Mouse (Mus musculus): Measurements from ENCODE around the gene Slc6a14. TPM values are rescaled to one million over a fixed set of nuclear protein-coding genes. Genes with fewer than 3 reads are reported as not detected.

Gene Slc6a14
- total RNA-seq (2022), result under 1 TPM; 0.11 to 0.34 (median 0.23) TPM

GRCm38 (mm10) chrX:21714829-21715228 lies at the start of gene Slc6a14:
TSS of gene Slc6a14 (plus strand) at chrX:21714896.
- DNase-seq (ENCODE audit: low spot score), result no peak

DNA sequence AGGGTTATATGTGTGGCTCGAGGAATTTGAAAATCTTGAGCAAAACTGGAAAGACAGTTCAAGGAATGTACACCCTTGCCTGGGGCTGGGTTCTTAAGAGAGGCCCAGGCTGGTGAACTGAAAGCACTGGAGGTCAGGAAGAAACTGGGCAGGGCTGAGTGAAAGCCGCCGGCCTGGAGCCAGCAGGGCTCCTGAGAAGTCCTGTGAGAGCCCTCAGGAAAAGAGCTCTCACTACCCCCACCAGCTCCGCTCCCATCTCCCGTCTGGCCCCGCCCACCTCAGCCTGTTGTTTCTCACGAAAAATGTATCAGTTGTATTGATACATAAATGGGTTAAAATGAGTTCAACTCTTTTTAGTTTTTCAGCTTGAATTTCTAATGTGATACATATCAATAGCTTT lies 43.8 kb upstream of the Slc6a14 start:
- no peak for DNase-seq (ENCODE audit: low spot score)

- DNase-seq (ENCODE audit: low spot score), result no peak
Observed at GRCm38 (mm10) chrX:21695220-21695619, 19.5 kb upstream of the Slc6a14 start.

- no peak for DNase-seq (ENCODE audit: low spot score)
Observed at GRCm38 (mm10) chrX:21695687-21696086, 19.0 kb upstream of the Slc6a14 start.

GRCm38 (mm10) chrX:21701646-21702045 lies 13.1 kb upstream of the Slc6a14 start:
- DNase-seq (ENCODE audit: low spot score), result no peak

DNA sequence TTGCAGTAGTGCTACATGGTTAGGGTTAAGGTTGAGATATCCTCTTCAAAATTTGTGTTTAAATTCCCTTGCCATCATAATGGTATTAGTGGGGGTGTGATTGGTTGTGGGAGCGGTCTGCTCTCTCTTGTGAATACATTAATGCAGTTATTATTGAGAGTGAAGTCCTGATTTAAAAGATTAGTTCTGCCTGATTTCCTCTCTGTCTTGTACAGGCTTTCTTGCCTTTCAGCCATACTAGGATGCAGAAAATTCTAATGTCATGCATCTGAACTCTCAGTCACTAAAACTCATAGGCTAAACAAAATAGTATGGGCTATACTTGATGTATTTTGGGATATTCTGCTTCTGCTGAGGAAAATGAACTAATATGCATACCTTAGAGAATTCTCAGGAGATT lies 10.2 kb upstream of the Slc6a14 start:
- DNase-seq (ENCODE audit: low spot score), result no peak

DNA sequence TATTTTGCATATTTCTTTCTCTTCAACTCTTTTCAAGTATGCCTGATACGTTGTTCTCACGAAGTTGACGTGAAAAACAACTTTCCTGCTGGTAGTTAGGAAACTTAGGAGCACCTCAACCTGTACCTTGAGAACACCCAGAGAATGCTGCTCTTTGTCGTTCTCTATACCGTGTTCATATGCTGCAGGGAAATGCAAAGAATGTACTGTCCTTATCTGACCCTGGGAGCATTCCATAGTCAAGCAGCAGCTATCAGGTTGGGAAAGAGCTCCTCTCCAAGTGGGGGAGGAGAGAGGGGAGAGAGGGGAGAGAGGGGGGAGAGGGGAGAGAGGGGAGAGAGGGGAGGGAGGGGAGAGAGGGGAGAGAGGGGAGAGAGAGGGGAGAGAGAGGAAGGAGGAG lies 597 bp downstream of the Slc6a14 start:
- DNase-seq (ENCODE audit: low spot score), result no peak

GRCm38 (mm10) chrX:21716885-21717284 lies 2.2 kb downstream of the Slc6a14 start:
- DNase-seq (ENCODE audit: low spot score), result no peak

DNA sequence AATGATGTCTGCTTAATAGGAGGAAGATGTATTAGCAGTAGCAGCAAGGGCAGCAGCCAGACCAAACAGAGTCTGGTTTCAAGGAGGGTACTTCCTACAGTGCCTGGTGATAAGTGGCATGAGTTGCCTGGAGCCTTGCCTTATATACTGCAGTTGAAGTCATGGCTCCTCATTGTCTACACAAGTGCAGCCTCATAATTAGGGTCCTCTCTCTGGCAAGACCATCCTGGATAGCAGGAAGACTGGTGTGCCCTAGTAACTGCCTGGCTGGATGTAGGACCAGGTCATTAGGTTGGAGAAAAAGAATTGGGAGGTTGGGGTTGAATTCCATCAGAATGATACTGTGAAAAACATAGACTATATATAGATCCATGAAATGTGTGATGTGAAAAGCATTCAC lies 30.3 kb downstream of the Slc6a14 start, which contains the start of gene Gm28269:
Gene Gm28269, minus strand, starts transcription at position 101 of the 400 bp plus-strand sequence.
- no peak for DNase-seq (ENCODE audit: low spot score)

Other genes with a start within 250 kb of the Slc6a14 start
- not detected for gene Agtr2, start 230.4 kb upstream of the Slc6a14 start, total RNA-seq (2022)
- not detected for gene Gm28269, start 30.2 kb downstream of the Slc6a14 start, total RNA-seq (2022)

Measured in heart, adult 8-10 months (tissue).